9 mouse cellular contexts compared by ENCODE assay signal in genomic region chr5:93000774-93001757, GRCm38 (mm10). TPM values are rescaled to one million over a fixed set of nuclear protein-coding genes. Genes with fewer than 3 reads are reported as not detected.
DNase-seq lines count a peak whose midpoint lies in the region; ATAC-seq and TF ChIP-seq lines count a peak whose summit lies in the region.
"Had no signal": no experiment of that assay in that cellular context is flagged by ENCODE, and none has a peak within 500 bp of the region (broad histone marks: within the 10 kb centered on the region; RNA-seq: fewer than 3 reads in every experiment).

No protein-coding gene starts in this region.

- ATAC-seq in hindbrain, embryonic 12.5 days (ENCODE audit: low FRiP score): no peak
- ATAC-seq in hindbrain, embryonic 14.5 days (ENCODE audit: low FRiP score): no peak
- peak; percentile 77 for ATAC-seq in megakaryocyte progenitor cell, adult 5-6 weeks (replicated peaks; ENCODE audit: poor library complexity)
- ATAC-seq in forebrain, embryonic 12.5 days (ENCODE audit: low FRiP score): no peak

- intact Hi-C loops in heart, postnatal 36 days (cut with DNase I): no loop called here
- intact Hi-C loops in left cerebral cortex, postnatal 14 days (cut with DNase I): loop anchor here (5.0 kb wide), 1 partner anchor 46 kb away; the partner anchor contains the start of gene Sowahb

- H3K4me2 ChIP-seq in hindbrain, embryonic 12.5 days (replicated peaks): no peak overlapping the region
- no peak overlapping the region for H3K4me2 ChIP-seq in hindbrain, embryonic 14.5 days (replicated peaks)
- H3K4me2 ChIP-seq in forebrain, embryonic 12.5 days: no peak overlapping the region
- H3K4me2 ChIP-seq: hindbrain, embryonic 15.5 days had no signal

- no peak overlapping the region for H3K9ac ChIP-seq in hindbrain, embryonic 12.5 days
- no peak overlapping the region for H3K9ac ChIP-seq in hindbrain, embryonic 14.5 days
- H3K9ac ChIP-seq in forebrain, embryonic 12.5 days: no peak overlapping the region
- H3K9ac ChIP-seq: hindbrain, embryonic 15.5 days had no signal

- H3K9me3 ChIP-seq in hindbrain, embryonic 12.5 days (replicated peaks): no peaks in the 10 kb centered on the region
- H3K9me3 ChIP-seq in hindbrain, embryonic 14.5 days (ENCODE audit: control insufficient read depth, low read length): no peaks in the 10 kb centered on the region
- no peaks in the 10 kb centered on the region for H3K9me3 ChIP-seq in forebrain, embryonic 12.5 days
- H3K9me3 ChIP-seq: hindbrain, embryonic 15.5 days had no signal

- H3K36me3 ChIP-seq in hindbrain, embryonic 12.5 days: no peaks in the 10 kb centered on the region
- H3K36me3 ChIP-seq in hindbrain, embryonic 14.5 days (replicated peaks; ENCODE audit: control insufficient read depth, insufficient read depth): no peaks in the 10 kb centered on the region
- H3K36me3 ChIP-seq in forebrain, embryonic 12.5 days (replicated peaks): no peaks in the 10 kb centered on the region
- H3K36me3 ChIP-seq: hindbrain, embryonic 15.5 days had no signal

- H3K4me3 ChIP-seq in hindbrain, embryonic 12.5 days: no peak overlapping the region
- no peak overlapping the region for H3K4me3 ChIP-seq in hindbrain, embryonic 14.5 days (replicated peaks; ENCODE audit: low read length)
- H3K4me3 ChIP-seq in embryonic fibroblast, embryonic 13.5 days (ENCODE audit: insufficient read depth, low read length): no peak overlapping the region
- H3K4me3 ChIP-seq in forebrain, embryonic 12.5 days (replicated peaks): no peak overlapping the region
- H3K4me3 ChIP-seq: hindbrain, embryonic 15.5 days had no signal

- 74% methylated on average over 17 of the region's 17 CpGs for WGBS in hindbrain, embryonic 12.5 days
- WGBS in hindbrain, embryonic 14.5 days: 74% methylated on average over 17 of the region's 17 CpGs
- WGBS in forebrain, embryonic 12.5 days: 89% methylated on average over 17 of the region's 17 CpGs

- H3K4me1 ChIP-seq in hindbrain, embryonic 12.5 days: peaks cover 22% of the 10 kb centered on the region
- no peaks in the 10 kb centered on the region for H3K4me1 ChIP-seq in hindbrain, embryonic 14.5 days (replicated peaks; ENCODE audit: control insufficient read depth, insufficient read depth, low read length)
- H3K4me1 ChIP-seq in embryonic fibroblast, embryonic 13.5 days (ENCODE audit: control insufficient read depth, insufficient read depth, low read length): peaks cover 27% of the 10 kb centered on the region
- H3K4me1 ChIP-seq in forebrain, embryonic 12.5 days: peaks cover 16% of the 10 kb centered on the region; the same call in 1 of the 2 replicates

- TF ChIP-seq POLR2A in embryonic fibroblast, embryonic 13.5 days (IDR thresholded peaks at IDR 0.05; ENCODE audit: low read depth, low read length): no peak

- no peak for DNase-seq in hindbrain, embryonic 14.5 days (ENCODE audit: low spot score)
- peak; percentile 45 to 54 for DNase-seq in heart, postnatal 36 days
- peak; percentile 75 to 83 for DNase-seq in left cerebral cortex, postnatal 14 days (ENCODE audit: low spot score in 2 of 2)
- no peak for DNase-seq in urinary bladder, postnatal 36 days (ENCODE audit: low spot score in 2 of 2)

- TF ChIP-seq CTCF in embryonic fibroblast, embryonic 13.5 days (IDR thresholded peaks at IDR 0.05; ENCODE audit: borderline replicate concordance, insufficient read depth, low read length): no peak

- no peaks in the 10 kb centered on the region for H3K27me3 ChIP-seq in hindbrain, embryonic 12.5 days
- no peaks in the 10 kb centered on the region for H3K27me3 ChIP-seq in hindbrain, embryonic 14.5 days (ENCODE audit: control insufficient read depth, insufficient read depth, low read length)
- H3K27me3 ChIP-seq in forebrain, embryonic 12.5 days: no peaks in the 10 kb centered on the region
- H3K27me3 ChIP-seq: hindbrain, embryonic 15.5 days had no signal

- H3K27ac ChIP-seq in hindbrain, embryonic 12.5 days: peak overlapping the region; percentile 48; the same call in 1 of the 2 replicates
- no peak overlapping the region for H3K27ac ChIP-seq in hindbrain, embryonic 14.5 days
- H3K27ac ChIP-seq in embryonic fibroblast, embryonic 13.5 days (ENCODE audit: insufficient read depth, low read length): peak overlapping the region; percentile 62
- no peak overlapping the region for H3K27ac ChIP-seq in forebrain, embryonic 12.5 days
- H3K27ac ChIP-seq: hindbrain, embryonic 15.5 days had no signal

RNA-seq across cellular contexts. Expression of gene Sowahb, which starts 43.8 kb away (rescaled TPM):
- 0.14 and 0.31 TPM in 2 replicates for polyA plus RNA-seq in hindbrain, embryonic 12.5 days (2016; fragmentation: Nextera tagmentation; extraction: Ambion mirVana)
- polyA plus RNA-seq in hindbrain, embryonic 14.5 days (2014; fragmentation: Nextera tagmentation; extraction: Ambion mirVana): not detected in 2 replicates
- not detected in 2 replicates for polyA plus RNA-seq in embryonic fibroblast, embryonic 13.5 days (2011; ENCODE audit: insufficient read length, low read depth, missing spikeins)
- under 1 TPM in 1 of 2 experiments, not detected in 1; 0.08 TPM for total RNA-seq in heart, postnatal 36 days (2021)
- total RNA-seq in left cerebral cortex, postnatal 14 days (2021): 1 to 10 TPM; 5.2 to 6.8 TPM
- not detected in 2 replicates for total RNA-seq in megakaryocyte progenitor cell, adult 5-6 weeks (2015)
- total RNA-seq in megakaryocyte progenitor cell, adult 5-6 weeks (2017): not detected in 2 replicates
- polyA plus RNA-seq in forebrain, embryonic 12.5 days (2016; fragmentation: Nextera tagmentation; extraction: Ambion mirVana): 0.18 and 0.29 TPM in 2 replicates
- polyA plus RNA-seq: hindbrain, embryonic 15.5 days had no signal

Comparison
In these comparisons a context has a peak if more than half of its experiments do, and no peak if none do; other contexts are left out.
1. H3K27ac ChIP-seq: peak in hindbrain, embryonic 12.5 days (single experiment) and embryonic fibroblast, embryonic 13.5 days (single experiment); none in hindbrain, embryonic 14.5 days (single experiment) and forebrain, embryonic 12.5 days (single experiment).
2. DNase-seq: peak in heart, postnatal 36 days (2 of 2) and left cerebral cortex, postnatal 14 days (2 of 2); none in hindbrain, embryonic 14.5 days (single experiment) and urinary bladder, postnatal 36 days (0 of 2).